Mouse (Mus musculus) heart, postnatal 0 days (tissue): Measurements from ENCODE around the gene Olfr523.

ENCODE experiments used
- CTCF ChIP-seq: IDR thresholded peaks from 2 replicates; pipeline ENCODE4 v1.5.1; 2016; ENCODE audit warnings: antibody characterized with exemption, control low read depth, low read depth
- EP300 ChIP-seq: IDR thresholded peaks from 2 replicates; pipeline ENCODE4 v1.6.1; 2016; ENCODE audit warnings: antibody characterized with exemption, low read depth

- no peak for TF ChIP-seq CTCF
- TF ChIP-seq EP300, result no peak
Observed at GRCm38 (mm10) chr7:140208677-140209076, 35.7 kb downstream of the Olfr523 start.
